Mouse (Mus musculus): ENCODE data around the gene Pacrg. TPM values are rescaled to one million over a fixed set of nuclear protein-coding genes. Genes with fewer than 3 reads are reported as not detected.

Gene Pacrg
- total RNA-seq, 2 experiments from 2014 or later = 0.25 to 0.48 TPM

- no peak for ATAC-seq (ENCODE audit: poor library complexity, severe bottlenecking)
These were observed 425.7 kb downstream of the Pacrg start for GRCm38 (mm10) chr17:10414383-10414782.

DNA sequence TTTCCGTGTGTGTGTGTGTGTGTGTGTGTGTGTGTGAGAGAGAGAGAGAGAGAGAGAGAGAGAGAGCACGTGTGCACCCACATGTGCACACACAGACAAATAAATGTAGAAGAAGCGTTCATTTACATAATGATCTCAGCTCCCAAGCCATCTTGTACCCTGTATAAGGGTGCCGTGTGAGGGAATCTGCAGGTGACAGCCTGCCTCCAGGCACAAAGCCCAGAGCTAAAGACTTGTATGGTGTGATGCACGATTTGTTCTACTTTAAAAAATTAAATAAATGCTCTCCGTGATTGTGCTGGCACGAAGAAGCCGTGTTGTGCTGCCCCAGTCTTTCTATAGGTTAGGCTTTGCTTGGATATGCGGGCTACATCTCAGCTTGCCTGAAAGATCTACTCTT, 426.2 kb downstream of the Pacrg start:
- no peak for ATAC-seq (ENCODE audit: poor library complexity, severe bottlenecking)

DNA sequence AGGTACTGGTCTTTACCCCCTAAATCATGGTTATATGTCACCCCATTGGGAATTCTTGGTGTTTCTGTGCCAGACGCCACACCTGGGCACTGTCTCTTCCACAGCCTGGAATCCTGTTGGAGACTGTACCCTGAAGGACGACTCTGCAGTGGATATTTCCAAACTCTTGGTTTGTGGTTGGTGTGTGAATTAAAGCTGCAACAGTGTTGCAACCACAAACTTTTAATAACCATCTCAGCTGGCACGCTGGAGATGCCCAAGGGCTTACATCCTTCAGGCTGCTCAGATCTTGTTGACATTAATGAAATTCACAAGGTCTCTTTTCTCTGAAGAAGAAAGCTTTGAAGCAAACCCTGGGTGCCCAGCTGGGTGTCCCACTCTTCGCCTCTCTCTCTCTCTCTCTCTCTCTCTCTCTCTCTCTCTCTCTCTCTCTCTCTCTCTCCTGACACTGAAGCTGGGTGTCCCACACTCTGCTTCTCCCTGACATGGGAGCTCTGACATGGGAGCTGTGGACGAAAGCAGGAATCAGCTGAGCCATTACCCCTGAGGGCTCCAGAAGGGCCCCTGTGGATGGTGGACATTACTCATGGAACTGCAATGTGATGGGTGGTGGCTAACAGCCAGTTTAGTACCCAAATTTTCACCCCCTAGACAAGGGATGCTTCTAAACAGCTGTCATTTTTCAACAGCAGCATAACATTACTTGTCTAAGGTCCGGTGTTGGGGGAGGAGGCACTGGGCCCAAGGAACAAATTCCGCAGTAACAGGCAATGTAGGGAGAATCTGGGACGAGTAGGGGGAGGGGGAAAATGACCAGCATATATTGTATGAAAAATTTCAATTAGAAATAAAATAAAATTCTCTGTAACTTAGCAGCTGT, 429.3 kb downstream of the Pacrg start:
- no peak for ATAC-seq (ENCODE audit: poor library complexity, severe bottlenecking)

- no peak for ATAC-seq (ENCODE audit: poor library complexity, severe bottlenecking)
These were observed 431.4 kb downstream of the Pacrg start for GRCm38 (mm10) chr17:10408681-10409081.

GRCm38 (mm10) chr17:10407031-10407722, 432.9 kb downstream of the Pacrg start:
- no peak for ATAC-seq (ENCODE audit: poor library complexity, severe bottlenecking)

DNA sequence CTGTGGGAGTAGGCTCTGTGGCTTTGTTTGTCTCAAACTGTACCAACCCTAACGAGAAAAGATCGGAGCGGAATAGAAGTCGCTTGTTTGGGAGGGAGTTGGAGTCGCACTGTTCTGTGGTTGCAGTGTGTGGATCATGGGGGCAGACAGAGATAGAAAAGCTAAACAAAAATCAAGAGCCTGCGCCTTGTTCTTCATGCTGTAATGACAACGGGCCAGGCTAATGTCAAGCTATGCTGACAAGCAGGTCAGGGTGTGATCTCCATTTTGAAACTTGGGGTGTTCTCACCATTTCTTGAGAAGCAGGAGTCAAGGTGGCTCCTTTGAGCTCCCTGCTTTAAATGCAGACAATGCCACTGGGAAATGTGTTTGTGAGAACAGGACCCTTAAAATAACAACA, 433.8 kb downstream of the Pacrg start:
- no peak for ATAC-seq (ENCODE audit: poor library complexity, severe bottlenecking)

GRCm38 (mm10) chr17:10405906-10406305, 434.2 kb downstream of the Pacrg start:
- ATAC-seq (ENCODE audit: poor library complexity, severe bottlenecking) = no peak

- no peak for ATAC-seq (ENCODE audit: poor library complexity, severe bottlenecking)
These were observed 436.9 kb downstream of the Pacrg start for GRCm38 (mm10) chr17:10403186-10403585.

DNA sequence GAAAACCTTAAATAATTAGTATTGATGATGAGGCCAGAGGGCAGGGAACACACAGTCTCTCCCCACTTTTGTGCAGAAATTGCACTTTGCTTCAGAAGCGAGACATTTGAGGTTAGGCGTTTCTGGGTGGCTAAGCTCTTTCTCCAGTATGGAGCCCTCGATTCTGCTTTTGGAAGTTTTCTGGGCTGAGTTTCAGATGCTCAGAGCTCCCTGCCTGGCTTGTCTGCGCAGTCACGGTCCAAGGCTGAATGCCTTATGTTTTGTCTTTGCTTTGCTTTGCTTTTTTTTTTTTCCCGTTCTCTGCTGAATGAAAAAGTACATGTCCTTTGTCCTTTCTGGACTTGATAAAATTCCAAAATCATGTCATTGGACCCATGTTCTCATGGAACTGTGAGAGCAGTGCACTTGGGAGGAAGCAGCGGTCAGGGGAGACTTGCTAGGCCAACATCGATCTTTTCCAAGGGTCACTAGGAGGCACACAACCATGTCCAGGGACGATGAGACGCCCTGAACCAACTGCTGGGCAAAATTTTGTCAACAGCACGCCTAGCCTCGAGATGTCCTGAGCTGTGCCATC, 438.0 kb downstream of the Pacrg start:
- ATAC-seq (ENCODE audit: poor library complexity, severe bottlenecking) = no peak

DNA sequence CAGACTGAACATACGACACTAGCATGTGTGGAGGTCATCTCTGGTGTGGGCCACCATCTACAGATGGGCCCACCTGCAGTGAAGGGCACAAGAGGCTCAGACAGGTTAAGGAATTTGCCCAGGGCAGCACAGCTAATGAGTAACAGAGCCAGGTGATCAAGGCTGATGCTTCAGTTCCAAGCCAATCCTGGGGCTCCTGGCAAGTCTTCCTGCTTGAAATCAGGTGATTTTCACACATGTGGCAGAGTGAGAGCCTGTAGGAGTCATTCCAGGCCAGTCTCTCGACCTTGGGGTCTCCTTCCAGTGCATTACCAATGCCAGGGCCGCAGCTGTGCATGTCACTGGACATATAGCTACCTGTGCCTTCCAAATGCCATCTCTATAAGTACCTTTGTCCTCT, 438.6 kb downstream of the Pacrg start:
- no peak for ATAC-seq (ENCODE audit: poor library complexity, severe bottlenecking)

DNA sequence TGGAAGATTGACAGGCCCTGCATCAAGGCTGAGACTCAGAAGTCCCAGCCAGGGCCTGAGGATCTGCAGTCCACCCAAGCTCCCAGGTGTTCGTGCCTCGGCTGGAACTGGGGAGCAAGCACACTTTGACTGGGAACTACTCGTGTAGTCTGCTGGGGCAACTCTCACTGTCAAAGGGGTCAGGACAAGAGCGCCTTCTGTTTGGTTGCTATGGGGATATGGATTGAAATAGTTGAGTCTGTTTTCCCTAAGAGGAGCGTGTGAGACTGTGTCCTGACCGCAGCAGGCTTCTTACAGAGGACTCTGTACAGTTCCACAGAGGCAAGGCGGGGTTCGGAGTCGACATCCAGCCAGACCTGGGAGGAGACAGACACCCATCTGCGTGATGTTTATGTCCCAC, 440.4 kb downstream of the Pacrg start:
- no peak for ATAC-seq (ENCODE audit: poor library complexity, severe bottlenecking)

GRCm38 (mm10) chr17:10398871-10399270, 441.2 kb downstream of the Pacrg start:
- ATAC-seq (ENCODE audit: poor library complexity, severe bottlenecking) = no peak

DNA sequence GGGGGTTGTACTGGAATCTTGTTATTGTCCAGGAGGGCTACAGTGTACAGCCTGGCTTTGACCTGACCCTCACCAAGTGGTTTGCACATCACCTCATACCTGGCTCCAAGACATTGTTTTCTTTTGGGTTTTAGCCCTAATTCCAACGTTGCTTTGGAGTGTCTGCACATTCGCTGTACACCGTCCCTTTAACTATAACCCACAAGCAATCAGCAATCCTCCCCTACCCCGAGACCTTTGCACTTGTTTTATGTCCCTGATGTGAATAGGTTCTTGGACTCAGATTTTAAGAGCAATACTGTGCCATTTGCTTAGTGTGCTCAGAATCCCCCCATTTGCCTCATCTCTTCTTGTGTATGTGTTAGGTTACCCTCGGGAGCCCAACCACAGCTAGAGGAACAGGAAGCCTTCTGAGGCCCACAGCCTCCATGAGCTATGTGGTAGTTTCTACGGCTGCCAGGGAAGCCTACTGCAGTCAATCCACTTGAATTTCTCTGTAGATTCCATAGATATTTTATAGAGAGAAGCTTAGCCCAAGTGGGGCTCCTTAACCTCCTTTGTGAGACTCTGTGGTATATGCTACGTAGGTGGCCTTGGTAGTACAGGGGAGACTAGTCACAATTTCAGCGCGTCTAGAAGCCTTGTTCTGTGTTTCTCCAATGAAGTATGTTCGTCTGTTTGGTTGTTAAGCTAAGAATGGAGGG, 442.0 kb downstream of the Pacrg start:
- ATAC-seq (ENCODE audit: poor library complexity, severe bottlenecking) = no peak

GRCm38 (mm10) chr17:10397336-10397735, 442.8 kb downstream of the Pacrg start:
- ATAC-seq (ENCODE audit: poor library complexity, severe bottlenecking) = no peak

DNA sequence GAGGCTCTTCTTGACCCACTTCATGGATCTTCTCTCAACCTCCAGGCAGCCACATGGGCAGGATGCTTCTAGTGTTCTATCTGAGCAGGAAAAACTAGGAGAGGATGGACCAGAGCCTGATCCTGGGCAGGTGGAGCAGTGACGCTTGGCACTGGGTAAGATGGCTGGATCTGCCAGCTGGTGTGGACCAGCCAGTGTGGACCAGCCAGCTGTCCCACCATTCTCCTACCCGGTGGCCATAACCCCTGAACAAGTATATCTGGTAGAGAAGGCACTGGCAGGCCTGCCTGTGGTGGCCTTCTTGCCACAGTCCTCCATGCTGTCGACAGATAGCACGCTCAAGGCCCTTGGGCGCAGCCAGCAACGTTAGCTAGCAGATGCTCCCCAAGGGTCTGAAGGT, 443.2 kb downstream of the Pacrg start:
- ATAC-seq (ENCODE audit: poor library complexity, severe bottlenecking) = no peak

DNA sequence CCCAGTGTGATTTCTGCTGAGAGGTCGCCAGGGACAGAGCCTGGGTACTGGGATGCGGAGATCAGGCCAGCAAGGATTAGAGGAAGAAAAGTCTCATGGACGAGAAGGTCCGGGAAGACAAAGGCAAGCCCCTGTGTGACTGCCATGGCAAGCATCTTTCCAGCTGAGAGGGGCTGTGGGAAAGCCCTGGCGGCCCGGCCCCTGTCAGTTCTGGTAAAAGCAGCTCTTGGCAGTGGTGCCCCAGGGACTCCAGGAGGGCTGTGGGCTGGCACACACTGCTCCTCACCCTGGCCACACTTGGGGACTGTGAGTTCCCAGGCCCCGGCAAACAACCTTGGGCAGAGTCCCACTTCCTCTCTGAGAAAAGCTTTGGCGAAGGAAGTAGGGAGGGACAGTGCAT, 445.3 kb downstream of the Pacrg start:
- ATAC-seq (ENCODE audit: poor library complexity, severe bottlenecking) = peak; percentile 39

GRCm38 (mm10) chr17:10393766-10394165, 446.3 kb downstream of the Pacrg start:
- ATAC-seq (ENCODE audit: poor library complexity, severe bottlenecking) = no peak

DNA sequence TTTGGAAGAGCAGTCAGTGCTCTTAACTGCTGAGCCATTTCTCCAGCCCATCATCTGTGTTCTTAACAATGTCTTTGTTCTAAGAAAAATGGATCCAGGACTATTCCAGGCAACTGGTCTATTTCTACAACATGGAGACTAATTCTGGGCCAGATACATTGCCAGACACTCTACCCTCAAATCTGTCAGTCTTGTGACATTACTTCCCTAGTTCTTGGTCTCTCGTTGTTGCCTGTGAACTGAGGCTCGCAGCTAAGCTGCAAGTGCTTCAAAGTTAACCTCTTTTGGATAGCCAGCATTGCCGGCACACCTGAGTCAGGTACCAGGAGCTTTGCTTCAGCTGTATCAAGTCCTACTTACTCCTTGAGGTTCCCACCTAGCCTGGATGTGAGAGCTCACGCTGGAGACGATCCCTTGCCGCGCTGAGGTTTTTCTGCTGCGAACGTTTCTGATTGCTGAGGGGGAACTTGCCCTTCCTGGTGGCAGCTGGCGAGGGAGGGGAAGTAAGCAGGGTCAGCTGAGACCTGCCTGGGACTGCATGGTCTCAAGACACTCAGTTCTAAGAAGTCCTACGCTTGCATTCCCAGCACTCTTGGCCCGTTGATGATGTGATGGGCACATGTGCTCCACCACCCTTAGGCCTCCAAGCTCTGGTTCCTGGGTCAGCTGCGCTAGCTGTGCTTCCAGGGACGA, 447.6 kb downstream of the Pacrg start:
- peak; percentile 92 for ATAC-seq (ENCODE audit: poor library complexity, severe bottlenecking)

- no peak for ATAC-seq (ENCODE audit: poor library complexity, severe bottlenecking)
These were observed 449.6 kb downstream of the Pacrg start for GRCm38 (mm10) chr17:10390232-10391172.

GRCm38 (mm10) chr17:10389740-10390139, 450.4 kb downstream of the Pacrg start:
- ATAC-seq (ENCODE audit: poor library complexity, severe bottlenecking) = no peak
